Comparison of ENCODE assay signal across 20 mouse cellular contexts in genomic region chr5:107243445-107243844, GRCm38 (mm10).
"Had no signal": no experiment of that assay in that cellular context is flagged by ENCODE, and none has a peak within 500 bp of the region (broad histone marks: within the 10 kb centered on the region; RNA-seq: fewer than 3 reads in every experiment).

No protein-coding gene starts in this region.

- H3K9me3 ChIP-seq: lung, embryonic 15.5 days; midbrain, embryonic 12.5 days; midbrain, embryonic 15.5 days; neural tube, embryonic 12.5 days; neural tube, embryonic 15.5 days had no signal

- H3K9ac ChIP-seq: lung, embryonic 15.5 days; midbrain, embryonic 12.5 days; midbrain, embryonic 15.5 days; neural tube, embryonic 12.5 days; neural tube, embryonic 15.5 days had no signal

- H3K4me2 ChIP-seq: lung, embryonic 15.5 days; midbrain, embryonic 12.5 days; midbrain, embryonic 15.5 days; neural tube, embryonic 12.5 days; neural tube, embryonic 15.5 days had no signal

- H3K36me3 ChIP-seq: lung, embryonic 15.5 days; midbrain, embryonic 12.5 days; midbrain, embryonic 15.5 days; neural tube, embryonic 12.5 days; neural tube, embryonic 15.5 days had no signal

- H3K27me3 ChIP-seq: lung, embryonic 15.5 days; neural tube, embryonic 12.5 days had no signal

- H3K27ac ChIP-seq: layer of hippocampus, adult 2 months; lung, embryonic 15.5 days; midbrain, embryonic 12.5 days; midbrain, embryonic 15.5 days; neural tube, embryonic 12.5 days; neural tube, embryonic 15.5 days; stomach, postnatal 0 days had no signal

- H3K4me1 ChIP-seq: midbrain, embryonic 15.5 days; neural tube, embryonic 12.5 days; neural tube, embryonic 15.5 days had no signal

- DNase-seq: kidney, adult 11 months; kidney, adult 9 months; kidney, postnatal 25 days; layer of hippocampus, adult 9-11 months; lung, adult 18-20 months; lung, postnatal 10 days; lung, postnatal 36 days; right cerebral cortex, adult 18-20 months; right cerebral cortex, postnatal 14 days; right cerebral cortex, postnatal 4 days; thymus, adult 2 months; thymus, postnatal 14 days; thymus, postnatal 4 days had no signal

- H3K4me3 ChIP-seq: layer of hippocampus, adult 2 months; lung, embryonic 15.5 days; midbrain, embryonic 12.5 days; midbrain, embryonic 15.5 days; neural tube, embryonic 12.5 days; neural tube, embryonic 15.5 days had no signal

- ATAC-seq: midbrain, embryonic 15.5 days had no signal
